Mouse (Mus musculus) kidney, adult 8-10 months (tissue): ENCODE results near the gene Angpt4.

Experiments
- DNase-seq, 2 experiments: peaks; one replicate each; pipeline ENCODE4 v3.0.0; 2022

The Angpt4 gene

GRCm38 (mm10) chr2:151915111-151915510 is 4.1 kb downstream of the Angpt4 start:
- no peak for DNase-seq

GRCm38 (mm10) chr2:151916061-151916831 is 5.2 kb downstream of the Angpt4 start:
- DNase-seq: peak; percentile 36 to 58

GRCm38 (mm10) chr2:151919140-151919539 is 8.1 kb downstream of the Angpt4 start:
- peak; percentile 52 to 68 for DNase-seq

- DNase-seq: no peak
Measured at GRCm38 (mm10) chr2:151921068-151921467, 10.1 kb downstream of the Angpt4 start.

GRCm38 (mm10) chr2:151921596-151921995 is 10.6 kb downstream of the Angpt4 start:
- DNase-seq: no peak

- DNase-seq: no peak
Measured at GRCm38 (mm10) chr2:151924276-151924675, 13.3 kb downstream of the Angpt4 start.

GRCm38 (mm10) chr2:151925715-151926114 is 14.7 kb downstream of the Angpt4 start:
- peak; percentile 63 to 79 for DNase-seq

- no peak for DNase-seq
Measured at GRCm38 (mm10) chr2:151927103-151927502, 16.1 kb downstream of the Angpt4 start.

GRCm38 (mm10) chr2:151930389-151931074 is 19.5 kb downstream of the Angpt4 start:
- DNase-seq: peak; percentile 69 to 90

GRCm38 (mm10) chr2:151937893-151938292 is 26.9 kb downstream of the Angpt4 start:
- peak in 1 of 2 experiments; percentile 32 for DNase-seq

- DNase-seq: no peak
Measured at GRCm38 (mm10) chr2:151938780-151939200, 27.8 kb downstream of the Angpt4 start.

- no peak for DNase-seq
Measured at GRCm38 (mm10) chr2:151939651-151940420, 28.8 kb downstream of the Angpt4 start.

- DNase-seq: peak in 1 of 2 experiments; percentile 54
Measured at GRCm38 (mm10) chr2:151941269-151941668, 30.3 kb downstream of the Angpt4 start.

GRCm38 (mm10) chr2:151944106-151944505 is 33.1 kb downstream of the Angpt4 start:
- no peak for DNase-seq

GRCm38 (mm10) chr2:151947617-151948016 is 36.6 kb downstream of the Angpt4 start:
- DNase-seq: no peak

GRCm38 (mm10) chr2:151948311-151948710 is 37.3 kb downstream of the Angpt4 start:
- no peak for DNase-seq

- no peak for DNase-seq
Measured at GRCm38 (mm10) chr2:151949082-151949774, 38.2 kb downstream of the Angpt4 start.

- DNase-seq: no peak
Measured at GRCm38 (mm10) chr2:151953665-151954064, 42.7 kb downstream of the Angpt4 start.

- DNase-seq: no peak
Measured at GRCm38 (mm10) chr2:151956500-151957137, 45.6 kb downstream of the Angpt4 start.

GRCm38 (mm10) chr2:151959274-151959673 is 48.3 kb downstream of the Angpt4 start:
- DNase-seq: no peak

- no peak for DNase-seq
Measured at GRCm38 (mm10) chr2:151961284-151962196, 50.5 kb downstream of the Angpt4 start.
